Mouse (Mus musculus) cerebellum, adult 9-10 months (tissue): Measurements from ENCODE around the gene Hspb11.

Source experiments
- DNase-seq: peaks from one replicate; pipeline ENCODE4 v3.0.0; 2022

The Hspb11 gene

GRCm38 (mm10) chr4:107253125-107254091, at the start of gene Hspb11, which contains the start of gene Lrrc42:
Gene Hspb11, plus strand, starts transcription at chr4:107253593.
Gene Lrrc42, minus strand, starts transcription at chr4:107253532.
- peak; percentile 95 for DNase-seq

GRCm38 (mm10) chr4:107207016-107207415, 46.4 kb upstream of the Hspb11 start:
- no peak for DNase-seq

- no peak for DNase-seq
These were observed 44.5 kb upstream of the Hspb11 start, which contains the start of gene Ldlrad1 for GRCm38 (mm10) chr4:107208880-107209279. Gene Ldlrad1, plus strand, starts transcription at chr4:107209180.

GRCm38 (mm10) chr4:107210483-107211097, 42.8 kb upstream of the Hspb11 start:
- no peak for DNase-seq

- DNase-seq: no peak
These were observed 41.9 kb upstream of the Hspb11 start for GRCm38 (mm10) chr4:107211465-107211864.

- DNase-seq: no peak
These were observed 41.5 kb upstream of the Hspb11 start for GRCm38 (mm10) chr4:107211936-107212335.

GRCm38 (mm10) chr4:107213279-107214011, 39.9 kb upstream of the Hspb11 start:
- no peak for DNase-seq

GRCm38 (mm10) chr4:107217574-107217973, 35.8 kb upstream of the Hspb11 start:
- DNase-seq: no peak

GRCm38 (mm10) chr4:107221524-107221923, 31.9 kb upstream of the Hspb11 start:
- DNase-seq: peak; percentile 27

- DNase-seq: peak; percentile 19
These were observed 29.9 kb upstream of the Hspb11 start for GRCm38 (mm10) chr4:107223225-107224204.

GRCm38 (mm10) chr4:107226313-107226712, 27.1 kb upstream of the Hspb11 start:
- no peak for DNase-seq

- no peak for DNase-seq
These were observed 21.2 kb upstream of the Hspb11 start for GRCm38 (mm10) chr4:107232219-107232618.

- no peak for DNase-seq
These were observed 15.1 kb upstream of the Hspb11 start for GRCm38 (mm10) chr4:107238253-107238652.

GRCm38 (mm10) chr4:107240196-107240595, 13.2 kb upstream of the Hspb11 start:
- no peak for DNase-seq

GRCm38 (mm10) chr4:107243365-107244333, 9.7 kb upstream of the Hspb11 start:
- DNase-seq: no peak

- DNase-seq: no peak
These were observed 8.0 kb upstream of the Hspb11 start for GRCm38 (mm10) chr4:107245368-107245767.

- DNase-seq: no peak
These were observed 7.4 kb upstream of the Hspb11 start for GRCm38 (mm10) chr4:107246040-107246439.

GRCm38 (mm10) chr4:107247110-107247509, 6.3 kb upstream of the Hspb11 start:
- DNase-seq: no peak

- DNase-seq: no peak
These were observed 5.3 kb upstream of the Hspb11 start for GRCm38 (mm10) chr4:107248061-107248460.

- DNase-seq: no peak
These were observed 3.9 kb upstream of the Hspb11 start for GRCm38 (mm10) chr4:107249471-107249870.

GRCm38 (mm10) chr4:107250494-107250893, 2.9 kb upstream of the Hspb11 start:
- peak; percentile 68 for DNase-seq
